23 mouse cellular contexts compared by ENCODE assay signal in genomic region chr13:114086325-114086724, GRCm38 (mm10).
A peak's percentile ranks its signal among the peaks of the same experiment; 100 is the strongest.
DNase-seq lines count a peak whose midpoint lies in the region; ATAC-seq lines count a peak whose summit lies in the region.
"Had no signal": no experiment of that assay in that cellular context is flagged by ENCODE, and none has a peak within 500 bp of the region (broad histone marks: within the 10 kb centered on the region; RNA-seq: fewer than 3 reads in every experiment).

No protein-coding gene starts in this region.

- DNase-seq in heart, adult 11 months: peak; percentile 42
- DNase-seq in heart, adult 18-20 months: no peak
- DNase-seq in kidney, postnatal 25 days: no peak
- peak; percentile 10 for DNase-seq in midbrain, embryonic 11.5 days (ENCODE audit: low spot score, missing footprints)
- no peak for DNase-seq in midbrain, embryonic 14.5 days
- DNase-seq in frontal cortex, postnatal 14 days (ENCODE audit: low spot score in 2 of 2): no peak
- DNase-seq: adrenal gland, postnatal 25 days; cerebellum, adult 11-12 months; cerebellum, postnatal 14 days; embryo, embryonic 11 days; kidney, adult 11 months; layer of hippocampus, postnatal 36 days; right cerebral cortex, adult 18-20 months; thymus, adult 18-20 months had no signal

- H3K36me3 ChIP-seq in kidney, embryonic 16.5 days (ENCODE audit: insufficient read depth, low read length): no peaks in the 10 kb centered on the region; the same call in 1 of the 2 replicates
- no peaks in the 10 kb centered on the region for H3K36me3 ChIP-seq in midbrain, embryonic 11.5 days (ENCODE audit: control insufficient read depth, insufficient read depth, low read length)
- H3K36me3 ChIP-seq in midbrain, embryonic 14.5 days (ENCODE audit: control insufficient read depth, insufficient read depth, low read length): no peaks in the 10 kb centered on the region
- H3K36me3 ChIP-seq in stomach, embryonic 16.5 days (ENCODE audit: control insufficient read depth, insufficient read depth, low read length): no peaks in the 10 kb centered on the region
- H3K36me3 ChIP-seq: hindbrain, embryonic 10.5 days; midbrain, embryonic 12.5 days; neural tube, embryonic 12.5 days had no signal

- no peaks in the 10 kb centered on the region for H3K4me1 ChIP-seq in kidney, embryonic 16.5 days (ENCODE audit: insufficient read depth, low read length)
- H3K4me1 ChIP-seq in midbrain, embryonic 11.5 days (ENCODE audit: control insufficient read depth, insufficient read depth, low read length): no peaks in the 10 kb centered on the region; the same call in 1 of the 2 replicates
- no peaks in the 10 kb centered on the region for H3K4me1 ChIP-seq in midbrain, embryonic 14.5 days (ENCODE audit: control insufficient read depth, insufficient read depth, low read length)
- H3K4me1 ChIP-seq in stomach, embryonic 16.5 days (ENCODE audit: control insufficient read depth, insufficient read depth, low read length): no peaks in the 10 kb centered on the region
- H3K4me1 ChIP-seq: hindbrain, embryonic 10.5 days; neural tube, embryonic 12.5 days had no signal

- H3K4me3 ChIP-seq in kidney, embryonic 16.5 days (ENCODE audit: low read length): no peak overlapping the region
- no peak overlapping the region for H3K4me3 ChIP-seq in midbrain, embryonic 11.5 days (ENCODE audit: low read depth, low read length)
- H3K4me3 ChIP-seq in midbrain, embryonic 14.5 days (replicated peaks; ENCODE audit: low read depth, low read length): no peak overlapping the region
- no peak overlapping the region for H3K4me3 ChIP-seq in stomach, embryonic 16.5 days (replicated peaks; ENCODE audit: low read length)
- H3K4me3 ChIP-seq: hindbrain, embryonic 10.5 days; limb, embryonic 13.5 days; midbrain, embryonic 12.5 days; neural tube, embryonic 12.5 days had no signal

- WGBS in kidney, embryonic 16.5 days: 61% methylated on average over 5 of the region's 5 CpGs
- WGBS in midbrain, embryonic 11.5 days: 82% methylated on average over 5 of the region's 5 CpGs
- 93% methylated on average over 5 of the region's 5 CpGs for WGBS in midbrain, embryonic 14.5 days
- 39% methylated on average over 5 of the region's 5 CpGs for WGBS in stomach, embryonic 16.5 days

- ATAC-seq in kidney, embryonic 16.5 days (ENCODE audit: low FRiP score, low TSS enrichment): peak; percentile 18; the same call in 1 of the 2 replicates
- ATAC-seq in midbrain, embryonic 11.5 days (ENCODE audit: low FRiP score): no peak
- no peak for ATAC-seq in midbrain, embryonic 14.5 days (ENCODE audit: low FRiP score, low TSS enrichment)
- ATAC-seq in stomach, embryonic 16.5 days (ENCODE audit: insufficient read depth, low FRiP score): peak; percentile 33; the same call in 1 of the 2 replicates
- ATAC-seq: forebrain, embryonic 16.5 days had no signal

- H3K9ac ChIP-seq in kidney, embryonic 16.5 days (replicated peaks; ENCODE audit: low read length): no peak overlapping the region
- no peak overlapping the region for H3K9ac ChIP-seq in midbrain, embryonic 11.5 days (ENCODE audit: low read length)
- no peak overlapping the region for H3K9ac ChIP-seq in midbrain, embryonic 14.5 days (replicated peaks; ENCODE audit: low read length)
- H3K9ac ChIP-seq in stomach, embryonic 16.5 days (ENCODE audit: low read length): no peak overlapping the region
- H3K9ac ChIP-seq: limb, embryonic 13.5 days; midbrain, embryonic 12.5 days; neural tube, embryonic 12.5 days had no signal

- no peak overlapping the region for H3K4me2 ChIP-seq in kidney, embryonic 16.5 days (replicated peaks; ENCODE audit: low read depth, low read length)
- no peak overlapping the region for H3K4me2 ChIP-seq in midbrain, embryonic 11.5 days
- no peak overlapping the region for H3K4me2 ChIP-seq in midbrain, embryonic 14.5 days (ENCODE audit: low read length)
- no peak overlapping the region for H3K4me2 ChIP-seq in stomach, embryonic 16.5 days (ENCODE audit: low read depth, low read length)
- H3K4me2 ChIP-seq: limb, embryonic 13.5 days; midbrain, embryonic 12.5 days; neural tube, embryonic 12.5 days had no signal

- no peaks in the 10 kb centered on the region for H3K27me3 ChIP-seq in kidney, embryonic 16.5 days (ENCODE audit: insufficient read depth, low read length)
- no peaks in the 10 kb centered on the region for H3K27me3 ChIP-seq in midbrain, embryonic 11.5 days (ENCODE audit: control insufficient read depth, insufficient read depth, low read length)
- H3K27me3 ChIP-seq in midbrain, embryonic 14.5 days (ENCODE audit: control insufficient read depth, insufficient read depth, low read length): no peaks in the 10 kb centered on the region
- H3K27me3 ChIP-seq in stomach, embryonic 16.5 days (ENCODE audit: control insufficient read depth, insufficient read depth, low read length): no peaks in the 10 kb centered on the region
- H3K27me3 ChIP-seq: limb, embryonic 13.5 days; midbrain, embryonic 12.5 days; neural tube, embryonic 12.5 days had no signal

- H3K9me3 ChIP-seq in kidney, embryonic 16.5 days (ENCODE audit: low read length): no peaks in the 10 kb centered on the region
- no peaks in the 10 kb centered on the region for H3K9me3 ChIP-seq in midbrain, embryonic 11.5 days (ENCODE audit: control insufficient read depth, low read length)
- no peaks in the 10 kb centered on the region for H3K9me3 ChIP-seq in midbrain, embryonic 14.5 days (ENCODE audit: control insufficient read depth, low read length)
- no peaks in the 10 kb centered on the region for H3K9me3 ChIP-seq in stomach, embryonic 16.5 days (replicated peaks; ENCODE audit: control insufficient read depth, low read length)
- H3K9me3 ChIP-seq: hindbrain, embryonic 10.5 days; limb, embryonic 13.5 days; midbrain, embryonic 12.5 days; neural tube, embryonic 12.5 days had no signal

- no peak overlapping the region for H3K27ac ChIP-seq in kidney, embryonic 16.5 days (ENCODE audit: low read length)
- no peak overlapping the region for H3K27ac ChIP-seq in midbrain, embryonic 11.5 days (ENCODE audit: low read depth, low read length)
- no peak overlapping the region for H3K27ac ChIP-seq in midbrain, embryonic 14.5 days (replicated peaks; ENCODE audit: low read depth, low read length)
- H3K27ac ChIP-seq in stomach, embryonic 16.5 days (ENCODE audit: low read length): no peak overlapping the region
- H3K27ac ChIP-seq: hindbrain, embryonic 10.5 days; kidney, postnatal 0 days; limb, embryonic 13.5 days; macrophage; midbrain, embryonic 12.5 days; neural tube, embryonic 12.5 days had no signal

Comparison
In these comparisons a context has a peak if more than half of its experiments do, and no peak if none do; other contexts are left out.
1. DNase-seq: peak in heart, adult 11 months (single experiment) and midbrain, embryonic 11.5 days (single experiment); none in heart, adult 18-20 months (0 of 2), kidney, postnatal 25 days (0 of 2), midbrain, embryonic 14.5 days (single experiment) and frontal cortex, postnatal 14 days (0 of 2).
2. ATAC-seq: peak in kidney, embryonic 16.5 days (single experiment) and stomach, embryonic 16.5 days (single experiment); none in midbrain, embryonic 11.5 days (single experiment) and midbrain, embryonic 14.5 days (single experiment).